Comparison of ENCODE assay signal across 8 mouse cellular contexts in genomic region chr8:108714143-108714635, GRCm38 (mm10).
A peak's percentile ranks its signal among the peaks of the same experiment; 100 is the strongest.
DNase-seq lines count a peak whose midpoint lies in the region; ATAC-seq lines count a peak whose summit lies in the region.

No protein-coding gene starts in this region.

- WGBS in embryonic facial prominence, embryonic 14.5 days = 3% methylated on average over 17 of the region's 21 CpGs
- WGBS in intestine, embryonic 14.5 days = 3% methylated on average over 21 of the region's 21 CpGs
- 2% methylated on average over 21 of the region's 21 CpGs for WGBS in midbrain, embryonic 15.5 days

- no peaks in the 10 kb centered on the region for H3K36me3 ChIP-seq in embryonic facial prominence, embryonic 14.5 days (ENCODE audit: control insufficient read depth, insufficient read depth, low read length)
- no peaks in the 10 kb centered on the region for H3K36me3 ChIP-seq in intestine, embryonic 14.5 days (ENCODE audit: control insufficient read depth, insufficient read depth, low read length)
- no peaks in the 10 kb centered on the region for H3K36me3 ChIP-seq in midbrain, embryonic 15.5 days (replicated peaks)

- peak overlapping the region; percentile 95 for H3K9ac ChIP-seq in embryonic facial prominence, embryonic 14.5 days (ENCODE audit: low read depth, low read length)
- H3K9ac ChIP-seq in intestine, embryonic 14.5 days (ENCODE audit: low read length) = peak overlapping the region; percentile 91
- H3K9ac ChIP-seq in midbrain, embryonic 15.5 days = peak overlapping the region; percentile 79

- peaks cover 69% of the 10 kb centered on the region for H3K4me1 ChIP-seq in embryonic facial prominence, embryonic 14.5 days (ENCODE audit: control insufficient read depth, insufficient read depth, low read length)
- H3K4me1 ChIP-seq in intestine, embryonic 14.5 days (replicated peaks; ENCODE audit: control insufficient read depth, insufficient read depth, low read length) = peaks cover 83% of the 10 kb centered on the region
- peaks cover 88% of the 10 kb centered on the region for H3K4me1 ChIP-seq in midbrain, embryonic 15.5 days

- ATAC-seq in embryonic facial prominence, embryonic 14.5 days (ENCODE audit: low read depth) = no peak
- peak; percentile 54 for ATAC-seq in intestine, embryonic 14.5 days (replicated peaks; ENCODE audit: low FRiP score, low TSS enrichment, low read depth)
- ATAC-seq in midbrain, embryonic 15.5 days (replicated peaks) = peak; percentile 21; the same call in 1 of the 2 replicates

- H3K4me3 ChIP-seq in embryonic facial prominence, embryonic 14.5 days (ENCODE audit: low read depth, low read length) = peak overlapping the region; percentile 80
- peak overlapping the region; percentile 68 for H3K4me3 ChIP-seq in intestine, embryonic 14.5 days (ENCODE audit: low read depth, low read length)
- H3K4me3 ChIP-seq in midbrain, embryonic 15.5 days = peak overlapping the region; percentile 82

- peak overlapping the region; percentile 95 for H3K27ac ChIP-seq in embryonic facial prominence, embryonic 14.5 days (replicated peaks; ENCODE audit: low read depth, low read length)
- H3K27ac ChIP-seq in intestine, embryonic 14.5 days (ENCODE audit: low read depth) = peak overlapping the region; percentile 92
- peak overlapping the region; percentile 100 for H3K27ac ChIP-seq in midbrain, embryonic 15.5 days

- H3K27me3 ChIP-seq in embryonic facial prominence, embryonic 14.5 days (replicated peaks; ENCODE audit: control insufficient read depth, insufficient read depth, low read length) = no peaks in the 10 kb centered on the region
- no peaks in the 10 kb centered on the region for H3K27me3 ChIP-seq in intestine, embryonic 14.5 days (replicated peaks; ENCODE audit: control insufficient read depth, insufficient read depth, low read length)
- no peaks in the 10 kb centered on the region for H3K27me3 ChIP-seq in midbrain, embryonic 15.5 days (replicated peaks)

- no peaks in the 10 kb centered on the region for H3K9me3 ChIP-seq in embryonic facial prominence, embryonic 14.5 days (ENCODE audit: control insufficient read depth, low read length)
- no peaks in the 10 kb centered on the region for H3K9me3 ChIP-seq in intestine, embryonic 14.5 days (ENCODE audit: control insufficient read depth, low read length)
- H3K9me3 ChIP-seq in midbrain, embryonic 15.5 days = no peaks in the 10 kb centered on the region

- DNase-seq in ovary, postnatal 10 days (ENCODE audit: low spot score) = peak; percentile 49
- DNase-seq in ovary, postnatal 36 days (ENCODE audit: low spot score) = no peak
- no peak for DNase-seq in embryonic facial prominence, embryonic 14.5 days (ENCODE audit: low spot score)
- DNase-seq in intestine, embryonic 14.5 days (ENCODE audit: low spot score) = peak; percentile 82
- no peak for DNase-seq in right cerebral cortex, postnatal 25 days
- no peak for DNase-seq in layer of hippocampus, adult 9-10 months (ENCODE audit: low spot score)
- DNase-seq in kidney, postnatal 4 days = no peak

- H3K4me2 ChIP-seq in embryonic facial prominence, embryonic 14.5 days (ENCODE audit: low read depth, low read length) = peak overlapping the region; percentile 96
- peak overlapping the region; percentile 92 for H3K4me2 ChIP-seq in intestine, embryonic 14.5 days (ENCODE audit: low read length)
- H3K4me2 ChIP-seq in midbrain, embryonic 15.5 days = peak overlapping the region; percentile 91

Comparison
In these comparisons a context has a peak if more than half of its experiments do, and no peak if none do; other contexts are left out.
1. DNase-seq: peak in ovary, postnatal 10 days (single experiment) and intestine, embryonic 14.5 days (single experiment); none in ovary, postnatal 36 days (single experiment), embryonic facial prominence, embryonic 14.5 days (single experiment), right cerebral cortex, postnatal 25 days (single experiment), layer of hippocampus, adult 9-10 months (single experiment) and kidney, postnatal 4 days (0 of 2).
2. Peak in every context shown above with its lines, with median percentiles within 50 percentile points of each other: H3K27ac ChIP-seq, H3K4me2 ChIP-seq, H3K4me3 ChIP-seq and H3K9ac ChIP-seq.